Mouse (Mus musculus): ENCODE measurements around the gene Gm11232. TPM values are rescaled to one million over a fixed set of nuclear protein-coding genes. Genes with fewer than 3 reads are reported as not detected.

Gm11232 gene
- not detected in 2 replicates for polyA plus RNA-seq (2012)

- no peaks in the 10 kb centered on the region for H3K27me3 ChIP-seq (ENCODE audit: control insufficient read depth)
- peaks cover 6% of the 10 kb centered on the region; the same call in 1 of the 2 replicates for H3K9me3 ChIP-seq (ENCODE audit: control insufficient read depth, low read length)
- H3K36me3 ChIP-seq (ENCODE audit: control insufficient read depth), result no peaks in the 10 kb centered on the region
- H3K4me3 ChIP-seq (replicated peaks), result no peak within 1 kb of the TSS
- TF ChIP-seq GATA1 (IDR thresholded peaks at IDR 0.05; ENCODE audit: low read length), result no peak
- no peak for TF ChIP-seq TAL1 (IDR thresholded peaks at IDR 0.05; ENCODE audit: low read length)
- no peaks in the 10 kb centered on the region for H3K4me1 ChIP-seq (ENCODE audit: control insufficient read depth)
Observed at GRCm38 (mm10) chr4:71757865-71758264, at the start of gene Gm11232. Gene Gm11232 (minus strand): TSS chr4:71757965.

GRCm38 (mm10) chr4:71805977-71806534 is 48.3 kb upstream of the Gm11232 start:
- Histone ChIP-seq H3K4me1 (ENCODE audit: control insufficient read depth) (no peaks in the 10 kb centered on the region), H3K27me3 (ENCODE audit: control insufficient read depth) (no peaks in the 10 kb centered on the region), H3K9me3 (ENCODE audit: control insufficient read depth, low read length) (no peaks in the 10 kb centered on the region), H3K36me3 (ENCODE audit: control insufficient read depth) (no peaks in the 10 kb centered on the region), H3K4me3 (replicated peaks) (no peak overlapping the region)
- TF ChIP-seq GATA1 (IDR thresholded peaks at IDR 0.05; ENCODE audit: low read length) (no peak), TAL1 (IDR thresholded peaks at IDR 0.05; ENCODE audit: low read length) (no peak)

- TF ChIP-seq TAL1 (IDR thresholded peaks at IDR 0.05; ENCODE audit: low read length) (no peak), GATA1 (IDR thresholded peaks at IDR 0.05; ENCODE audit: low read length) (no peak)
- no peaks in the 10 kb centered on the region for H3K36me3 ChIP-seq (ENCODE audit: control insufficient read depth)
Observed at GRCm38 (mm10) chr4:71765529-71765928, 7.8 kb upstream of the Gm11232 start.

GRCm38 (mm10) chr4:71765071-71765470 is 7.3 kb upstream of the Gm11232 start:
- Histone ChIP-seq H3K9me3 (ENCODE audit: control insufficient read depth, low read length) (no peaks in the 10 kb centered on the region), H3K4me3 (replicated peaks) (no peak overlapping the region), H3K27me3 (ENCODE audit: control insufficient read depth) (no peaks in the 10 kb centered on the region), H3K4me1 (ENCODE audit: control insufficient read depth) (no peaks in the 10 kb centered on the region), H3K36me3 (ENCODE audit: control insufficient read depth) (no peaks in the 10 kb centered on the region)
- TF ChIP-seq GATA1 (IDR thresholded peaks at IDR 0.05; ENCODE audit: low read length) (no peak), TAL1 (IDR thresholded peaks at IDR 0.05; ENCODE audit: low read length) (no peak)

More at GRCm38 (mm10) chr4:71765529-71765928, 7.8 kb upstream of the Gm11232 start:
- no peaks in the 10 kb centered on the region for H3K27me3 ChIP-seq (ENCODE audit: control insufficient read depth)
- H3K4me3 ChIP-seq (replicated peaks), result no peak overlapping the region
- H3K9me3 ChIP-seq (ENCODE audit: control insufficient read depth, low read length), result no peaks in the 10 kb centered on the region
- H3K4me1 ChIP-seq (ENCODE audit: control insufficient read depth), result no peaks in the 10 kb centered on the region

- Histone ChIP-seq H3K4me1 (ENCODE audit: control insufficient read depth) (no peaks in the 10 kb centered on the region), H3K9me3 (ENCODE audit: control insufficient read depth, low read length) (peaks cover 6% of the 10 kb centered on the region; the same call in 1 of the 2 replicates), H3K4me3 (replicated peaks) (no peak overlapping the region), H3K36me3 (ENCODE audit: control insufficient read depth) (no peaks in the 10 kb centered on the region), H3K27me3 (ENCODE audit: control insufficient read depth) (no peaks in the 10 kb centered on the region)
- no peak for TF ChIP-seq GATA1 (IDR thresholded peaks at IDR 0.05; ENCODE audit: low read length)
- no peak for TF ChIP-seq TAL1 (IDR thresholded peaks at IDR 0.05; ENCODE audit: low read length)
Observed at GRCm38 (mm10) chr4:71756441-71757221, 1.1 kb downstream of the Gm11232 start.

GRCm38 (mm10) chr4:71745741-71746140 is 12.0 kb downstream of the Gm11232 start:
- H3K36me3 ChIP-seq (ENCODE audit: control insufficient read depth), result no peaks in the 10 kb centered on the region
- 0 out of 2 replicates have a peak, but pooled peaks cover 2% of the 10 kb centered on the region for H3K9me3 ChIP-seq (ENCODE audit: control insufficient read depth, low read length)
- TF ChIP-seq TAL1 (IDR thresholded peaks at IDR 0.05; ENCODE audit: low read length), result no peak
- no peak for TF ChIP-seq GATA1 (IDR thresholded peaks at IDR 0.05; ENCODE audit: low read length)
- H3K27me3 ChIP-seq (ENCODE audit: control insufficient read depth), result no peaks in the 10 kb centered on the region
- H3K4me1 ChIP-seq (ENCODE audit: control insufficient read depth), result no peaks in the 10 kb centered on the region
- no peak overlapping the region for H3K4me3 ChIP-seq (replicated peaks)

GRCm38 (mm10) chr4:71736529-71736928 is 21.2 kb downstream of the Gm11232 start:
- Histone ChIP-seq H3K27me3 (ENCODE audit: control insufficient read depth) (no peaks in the 10 kb centered on the region), H3K4me3 (replicated peaks) (no peak overlapping the region), H3K4me1 (ENCODE audit: control insufficient read depth) (no peaks in the 10 kb centered on the region), H3K36me3 (ENCODE audit: control insufficient read depth) (no peaks in the 10 kb centered on the region), H3K9me3 (ENCODE audit: control insufficient read depth, low read length) (peaks cover 5% of the 10 kb centered on the region)
- TF ChIP-seq TAL1 (IDR thresholded peaks at IDR 0.05; ENCODE audit: low read length) (no peak), GATA1 (IDR thresholded peaks at IDR 0.05; ENCODE audit: low read length) (no peak)

- Histone ChIP-seq H3K9me3 (ENCODE audit: control insufficient read depth, low read length) (peaks cover 4% of the 10 kb centered on the region), H3K4me1 (ENCODE audit: control insufficient read depth) (no peaks in the 10 kb centered on the region), H3K36me3 (ENCODE audit: control insufficient read depth) (no peaks in the 10 kb centered on the region), H3K4me3 (replicated peaks) (no peak overlapping the region), H3K27me3 (ENCODE audit: control insufficient read depth) (no peaks in the 10 kb centered on the region)
- TF ChIP-seq GATA1 (IDR thresholded peaks at IDR 0.05; ENCODE audit: low read length) (no peak), TAL1 (IDR thresholded peaks at IDR 0.05; ENCODE audit: low read length) (no peak)
Observed at GRCm38 (mm10) chr4:71735261-71735660, 22.5 kb downstream of the Gm11232 start.

GRCm38 (mm10) chr4:71729401-71729800 is 28.4 kb downstream of the Gm11232 start:
- Histone ChIP-seq H3K4me3 (replicated peaks) (no peak overlapping the region), H3K27me3 (ENCODE audit: control insufficient read depth) (no peaks in the 10 kb centered on the region), H3K9me3 (ENCODE audit: control insufficient read depth, low read length) (peaks cover 8% of the 10 kb centered on the region), H3K4me1 (ENCODE audit: control insufficient read depth) (no peaks in the 10 kb centered on the region), H3K36me3 (ENCODE audit: control insufficient read depth) (no peaks in the 10 kb centered on the region)
- no peak for TF ChIP-seq TAL1 (IDR thresholded peaks at IDR 0.05; ENCODE audit: low read length)
- TF ChIP-seq GATA1 (IDR thresholded peaks at IDR 0.05; ENCODE audit: low read length), result no peak

Measured in erythroblast, embryonic 14.5 days (primary cell).